Mouse (Mus musculus): ENCODE results near the gene Stx8. TPM values are rescaled to one million over a fixed set of nuclear protein-coding genes. Genes with fewer than 3 reads are reported as not detected.

Stx8 gene
- polyA plus RNA-seq, 1 experiment, result 34.7 TPM

- no peak for TF ChIP-seq POLR2A (IDR thresholded peaks at IDR 0.05; ENCODE audit: extremely low read depth, insufficient read depth, low read length)
- no peak for TF ChIP-seq CTCF (IDR thresholded peaks at IDR 0.05; ENCODE audit: extremely low read depth, insufficient read depth, low read length)
- no peak overlapping the region for H3K4me3 ChIP-seq (ENCODE audit: insufficient read depth, low read length)
- H3K27ac ChIP-seq (ENCODE audit: insufficient read depth, low read length), result no peak overlapping the region
- H3K4me1 ChIP-seq (ENCODE audit: control insufficient read depth, insufficient read depth, low read length), result no peaks in the 10 kb centered on the region
These were observed 179.8 kb downstream of the Stx8 start for GRCm38 (mm10) chr11:68145586-68146455.

DNA sequence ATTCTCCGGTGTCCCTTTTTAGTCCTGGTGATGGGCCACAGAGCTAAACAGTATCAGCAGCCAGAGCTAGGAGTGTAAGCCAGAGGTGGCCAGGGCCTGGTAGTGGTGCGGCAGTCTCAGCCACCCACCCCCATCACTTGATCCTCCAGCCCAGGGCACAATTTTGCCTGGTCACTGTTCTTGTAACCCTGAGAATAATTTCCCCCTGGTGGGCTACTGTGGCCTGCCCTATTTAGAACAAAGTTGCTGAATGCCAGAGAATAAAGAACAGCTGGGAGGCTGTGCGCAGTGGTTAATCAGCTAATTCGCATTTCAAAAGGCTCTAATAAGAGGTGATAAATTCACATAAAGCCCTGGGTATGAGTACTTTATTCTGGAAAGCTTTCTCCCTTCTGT, 180.5 kb downstream of the Stx8 start:
- TF ChIP-seq CTCF (IDR thresholded peaks at IDR 0.05; ENCODE audit: extremely low read depth, insufficient read depth, low read length), result no peak
- TF ChIP-seq POLR2A (IDR thresholded peaks at IDR 0.05; ENCODE audit: extremely low read depth, insufficient read depth, low read length), result no peak
- no peak overlapping the region for H3K27ac ChIP-seq (ENCODE audit: insufficient read depth, low read length)
- no peak overlapping the region for H3K4me3 ChIP-seq (ENCODE audit: insufficient read depth, low read length)
- no peaks in the 10 kb centered on the region for H3K4me1 ChIP-seq (ENCODE audit: control insufficient read depth, insufficient read depth, low read length)

DNA sequence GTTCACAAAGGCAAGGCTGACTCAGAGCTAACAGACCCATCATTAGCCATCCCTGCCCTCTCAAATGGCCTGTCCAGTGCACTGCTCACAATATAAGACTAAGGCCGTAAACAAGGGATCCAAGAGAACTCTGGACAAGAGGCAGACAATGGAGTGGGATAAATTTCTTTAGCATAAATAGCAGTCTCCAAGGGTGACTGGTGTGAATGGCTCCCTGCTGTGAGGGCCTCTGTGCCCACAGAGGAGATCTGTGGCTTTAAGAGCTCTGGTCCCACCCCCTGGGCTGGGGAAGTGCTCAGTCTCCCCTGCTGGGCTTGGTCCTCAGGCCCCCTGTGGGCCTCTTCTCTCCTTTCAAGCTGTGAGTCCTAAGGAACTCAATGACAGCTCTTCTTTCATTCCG, 184.9 kb downstream of the Stx8 start:
- no peaks in the 10 kb centered on the region for H3K4me1 ChIP-seq (ENCODE audit: control insufficient read depth, insufficient read depth, low read length)
- TF ChIP-seq POLR2A (IDR thresholded peaks at IDR 0.05; ENCODE audit: extremely low read depth, insufficient read depth, low read length), result no peak
- no peak for TF ChIP-seq CTCF (IDR thresholded peaks at IDR 0.05; ENCODE audit: extremely low read depth, insufficient read depth, low read length)
- no peak overlapping the region for H3K27ac ChIP-seq (ENCODE audit: insufficient read depth, low read length)
- no peak overlapping the region for H3K4me3 ChIP-seq (ENCODE audit: insufficient read depth, low read length)

DNA sequence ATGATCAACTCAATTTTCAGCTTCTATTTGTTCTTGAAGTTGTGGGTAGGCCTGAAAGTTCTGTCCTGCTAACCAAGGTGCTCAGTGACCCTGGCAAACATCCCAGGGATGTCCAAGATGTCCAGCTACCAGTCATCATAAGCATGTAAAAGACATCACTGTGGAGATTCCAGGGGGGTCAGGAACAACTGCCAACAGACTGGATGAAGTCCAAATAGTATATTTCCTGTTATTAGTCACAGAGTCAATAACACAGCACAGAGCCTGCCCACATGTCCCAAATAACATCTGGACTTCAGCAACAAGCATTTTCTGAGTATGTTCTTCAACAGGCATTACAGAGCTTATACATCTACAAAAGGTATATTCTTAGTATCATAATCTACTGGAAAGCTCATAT, 189.8 kb downstream of the Stx8 start:
- TF ChIP-seq CTCF (IDR thresholded peaks at IDR 0.05; ENCODE audit: extremely low read depth, insufficient read depth, low read length) (no peak), POLR2A (IDR thresholded peaks at IDR 0.05; ENCODE audit: extremely low read depth, insufficient read depth, low read length) (no peak)
- H3K4me3 ChIP-seq (ENCODE audit: insufficient read depth, low read length), result no peak overlapping the region

GRCm38 (mm10) chr11:68158166-68158565, 192.2 kb downstream of the Stx8 start:
- H3K27ac ChIP-seq (ENCODE audit: insufficient read depth, low read length), result no peak overlapping the region

More for the DNA sequence above, 189.8 kb downstream of the Stx8 start:
- Histone ChIP-seq H3K4me1 (ENCODE audit: control insufficient read depth, insufficient read depth, low read length) (no peaks in the 10 kb centered on the region), H3K27ac (ENCODE audit: insufficient read depth, low read length) (no peak overlapping the region)

GRCm38 (mm10) chr11:68159867-68160266, 193.9 kb downstream of the Stx8 start:
- peaks cover 1% of the 10 kb centered on the region; the same call in 1 of the 2 replicates for H3K4me1 ChIP-seq (ENCODE audit: control insufficient read depth, insufficient read depth, low read length)
- H3K4me3 ChIP-seq (ENCODE audit: insufficient read depth, low read length), result no peak overlapping the region
- TF ChIP-seq POLR2A (IDR thresholded peaks at IDR 0.05; ENCODE audit: extremely low read depth, insufficient read depth, low read length) (no peak), CTCF (IDR thresholded peaks at IDR 0.05; ENCODE audit: extremely low read depth, insufficient read depth, low read length) (no peak)
- H3K27ac ChIP-seq (ENCODE audit: insufficient read depth, low read length), result no peak overlapping the region

More at GRCm38 (mm10) chr11:68158166-68158565, 192.2 kb downstream of the Stx8 start:
- TF ChIP-seq CTCF (IDR thresholded peaks at IDR 0.05; ENCODE audit: extremely low read depth, insufficient read depth, low read length) (no peak), POLR2A (IDR thresholded peaks at IDR 0.05; ENCODE audit: extremely low read depth, insufficient read depth, low read length) (no peak)
- no peak overlapping the region for H3K4me3 ChIP-seq (ENCODE audit: insufficient read depth, low read length)
- no peaks in the 10 kb centered on the region for H3K4me1 ChIP-seq (ENCODE audit: control insufficient read depth, insufficient read depth, low read length)

DNA sequence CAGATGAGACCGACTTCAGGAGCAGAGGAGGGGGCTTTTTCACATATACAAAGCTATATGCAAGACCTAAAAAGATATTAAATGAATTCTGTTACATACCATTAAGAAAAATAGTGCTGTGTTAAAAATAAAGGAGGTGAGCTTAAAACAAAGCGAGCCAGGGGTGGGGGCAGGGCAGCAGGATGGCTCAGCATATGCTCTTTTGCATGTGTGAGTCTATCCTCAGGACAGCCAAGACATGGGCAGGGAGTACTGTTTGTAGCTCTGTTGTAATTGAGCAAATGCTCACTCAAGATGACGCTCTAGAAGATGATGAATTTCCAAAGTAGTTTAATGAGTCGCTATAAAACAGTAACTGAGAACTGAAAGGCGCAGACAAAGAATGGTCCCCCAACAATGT, 198.4 kb downstream of the Stx8 start:
- H3K4me3 ChIP-seq (ENCODE audit: insufficient read depth, low read length), result no peak overlapping the region
- H3K27ac ChIP-seq (ENCODE audit: insufficient read depth, low read length), result no peak overlapping the region
- peaks cover 1% of the 10 kb centered on the region; the same call in 1 of the 2 replicates for H3K4me1 ChIP-seq (ENCODE audit: control insufficient read depth, insufficient read depth, low read length)
- TF ChIP-seq CTCF (IDR thresholded peaks at IDR 0.05; ENCODE audit: extremely low read depth, insufficient read depth, low read length) (no peak), POLR2A (IDR thresholded peaks at IDR 0.05; ENCODE audit: extremely low read depth, insufficient read depth, low read length) (no peak)

GRCm38 (mm10) chr11:68168427-68168826, 202.4 kb downstream of the Stx8 start:
- TF ChIP-seq POLR2A (IDR thresholded peaks at IDR 0.05; ENCODE audit: extremely low read depth, insufficient read depth, low read length) (no peak), CTCF (IDR thresholded peaks at IDR 0.05; ENCODE audit: extremely low read depth, insufficient read depth, low read length) (no peak)
- Histone ChIP-seq H3K4me3 (ENCODE audit: insufficient read depth, low read length) (no peak overlapping the region), H3K27ac (ENCODE audit: insufficient read depth, low read length) (no peak overlapping the region), H3K4me1 (ENCODE audit: control insufficient read depth, insufficient read depth, low read length) (peaks cover 1% of the 10 kb centered on the region; the same call in 1 of the 2 replicates)

DNA sequence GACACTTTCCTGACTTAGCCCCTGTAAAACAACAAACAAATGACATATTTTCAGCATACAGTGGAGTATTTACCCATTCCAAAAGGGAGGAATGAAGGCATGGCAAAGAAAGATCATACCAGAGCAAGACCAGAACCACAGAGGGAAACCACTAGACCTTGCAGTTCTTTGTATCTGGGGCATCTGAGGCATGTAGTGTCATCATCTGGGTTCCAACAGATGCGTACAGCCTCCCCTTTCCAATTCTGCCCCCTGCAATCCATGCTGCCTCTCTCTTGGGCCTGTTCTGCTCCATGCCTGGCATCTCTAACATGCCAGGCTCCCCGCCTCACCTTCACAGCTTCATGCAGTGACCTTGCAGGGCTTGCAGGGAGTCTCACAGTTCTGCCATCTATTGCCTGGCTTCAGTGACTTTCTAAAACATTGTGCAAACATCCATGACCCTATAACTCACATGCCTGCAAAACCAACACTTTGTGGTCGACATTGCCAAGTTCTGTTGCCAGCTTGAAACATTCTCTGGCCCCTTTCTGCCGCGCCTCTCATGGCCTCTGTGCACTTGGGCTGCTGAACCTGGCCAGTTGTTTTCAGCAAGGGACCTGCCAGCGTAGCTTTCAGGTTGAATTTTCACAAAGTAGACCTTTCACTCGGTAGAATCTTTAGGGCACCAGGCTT, 206.1 kb downstream of the Stx8 start:
- TF ChIP-seq CTCF (IDR thresholded peaks at IDR 0.05; ENCODE audit: extremely low read depth, insufficient read depth, low read length) (no peak), POLR2A (IDR thresholded peaks at IDR 0.05; ENCODE audit: extremely low read depth, insufficient read depth, low read length) (no peak)
- H3K27ac ChIP-seq (ENCODE audit: insufficient read depth, low read length), result no peak overlapping the region
- H3K4me1 ChIP-seq (ENCODE audit: control insufficient read depth, insufficient read depth, low read length), result no peaks in the 10 kb centered on the region
- no peak overlapping the region for H3K4me3 ChIP-seq (ENCODE audit: insufficient read depth, low read length)
